Mouse (Mus musculus) right cerebral cortex, postnatal 14 days (tissue): Measurements from ENCODE around the gene Smarcb1.
"Not testable (repeated sequence)": the region's sequence is repeated elsewhere in the genome, so short reads cannot be mapped to it uniquely, and the experiment has no call there.

Experiments
- DNase-seq: peaks from one replicate; pipeline ENCODE4 v3.0.0; 2022

Gene Smarcb1

DNA sequence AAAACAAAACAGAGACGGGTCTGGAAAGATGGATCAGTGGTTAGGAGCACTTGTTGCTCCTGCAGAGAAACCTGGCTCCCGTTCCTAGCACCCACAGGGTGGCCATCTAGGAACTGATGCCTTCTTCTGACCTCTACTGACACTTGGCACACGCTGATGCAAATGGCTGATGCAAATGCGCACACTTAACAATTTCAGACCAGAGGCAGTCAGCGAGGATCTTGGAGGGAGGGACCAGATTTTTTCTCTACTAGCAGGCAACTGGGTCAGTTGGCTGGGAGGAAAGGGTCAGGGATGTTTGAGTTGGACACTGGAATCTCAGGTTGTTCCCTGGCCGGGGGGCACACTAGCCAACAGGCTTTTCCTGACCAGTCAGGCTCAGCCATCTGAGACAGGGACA, 11.5 kb upstream of the Smarcb1 start, which contains the start of gene Chchd10:
Chchd10 (plus strand) TSS at position 240 of the 400 bp plus-strand sequence.
- no peak for DNase-seq

DNA sequence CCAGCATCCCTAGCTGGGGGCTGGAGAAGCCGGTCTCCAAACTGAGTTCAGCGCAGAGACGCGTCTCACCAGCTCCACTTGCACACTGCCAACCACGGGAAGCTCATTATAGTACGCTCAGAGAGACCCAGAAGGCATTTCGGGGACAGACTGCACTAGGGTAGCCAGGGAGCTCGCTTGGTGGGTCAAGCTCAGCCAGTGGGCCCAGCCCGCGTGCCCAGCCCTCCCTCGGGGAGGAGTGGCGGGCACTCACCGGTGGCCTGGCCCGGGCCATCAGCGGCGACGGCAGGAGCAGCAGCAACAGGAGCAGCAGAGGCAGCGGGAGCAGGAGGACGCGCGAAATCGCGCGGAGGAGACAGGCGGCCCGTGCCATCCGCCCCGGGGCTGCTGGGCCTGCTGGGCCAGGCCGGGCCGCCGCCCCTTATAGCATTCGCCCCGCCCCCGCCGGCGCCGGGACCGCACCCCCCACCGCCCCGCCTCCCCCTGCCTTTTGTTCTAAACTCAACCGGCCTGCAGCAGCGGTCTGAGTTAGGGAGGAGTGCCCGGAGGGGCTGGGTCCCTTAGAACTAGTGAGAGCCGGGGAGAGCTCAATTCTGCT, 10.8 kb upstream of the Smarcb1 start:
- no peak for DNase-seq

DNA sequence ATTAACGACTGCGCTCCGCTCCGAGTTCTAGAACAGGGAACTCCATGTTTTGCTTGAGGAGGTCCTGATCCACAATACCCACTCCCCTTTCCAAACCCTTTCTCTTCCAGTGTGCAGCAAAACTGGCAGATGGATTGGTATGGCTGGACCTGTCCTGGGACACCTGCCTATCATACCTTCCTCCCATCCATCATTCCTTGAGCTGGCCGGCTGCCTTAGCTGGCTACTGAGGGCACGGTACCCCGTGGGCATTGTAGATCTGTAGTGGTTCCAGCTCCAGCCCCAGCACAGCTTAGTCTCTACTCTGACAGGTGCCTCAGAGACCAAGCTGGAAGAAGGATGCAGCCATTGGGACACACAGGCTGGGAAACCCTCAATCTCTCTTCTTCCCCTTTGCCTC, 9.9 kb upstream of the Smarcb1 start:
- no peak for DNase-seq

DNA sequence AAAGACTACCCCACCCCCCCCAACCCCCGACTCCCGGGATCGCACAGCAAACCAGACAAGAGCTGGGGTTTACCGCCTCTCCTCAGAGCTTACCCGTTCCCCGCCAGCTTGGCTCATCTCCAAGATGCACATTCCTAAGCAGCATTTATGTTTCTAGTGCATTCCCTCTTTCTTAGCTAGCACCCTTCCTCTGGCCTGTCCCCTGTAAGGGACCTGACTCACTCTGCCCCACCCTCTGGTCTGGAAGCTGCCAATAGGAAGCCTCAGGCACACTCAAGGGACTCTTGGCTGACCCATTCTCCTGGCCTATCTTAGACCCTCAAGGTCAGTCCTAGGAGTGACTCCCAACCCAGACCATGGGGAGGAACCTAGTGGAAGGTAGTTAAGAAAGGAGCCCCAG, 8.9 kb upstream of the Smarcb1 start:
- peak; percentile 43 for DNase-seq

DNA sequence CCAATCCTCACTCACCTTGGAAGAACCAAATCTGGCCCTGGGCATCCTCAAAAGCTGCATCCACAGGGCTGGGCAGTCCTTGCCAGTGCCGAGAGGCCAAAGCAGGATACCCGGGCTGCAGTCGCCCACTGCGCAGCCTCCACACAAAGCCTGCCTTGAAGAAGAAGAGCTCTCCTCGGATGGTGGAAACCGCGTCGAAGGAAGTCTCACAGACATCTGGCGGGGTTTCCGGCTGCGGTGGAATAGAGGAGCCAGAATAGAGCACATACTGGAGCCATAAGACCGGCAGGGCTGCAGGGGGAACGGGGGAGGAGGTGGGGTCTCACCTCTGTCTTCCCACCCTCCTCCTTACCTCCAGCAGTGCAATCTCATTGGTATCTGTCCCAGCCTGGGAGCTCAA, 5.0 kb upstream of the Smarcb1 start:
- DNase-seq = no peak

DNA sequence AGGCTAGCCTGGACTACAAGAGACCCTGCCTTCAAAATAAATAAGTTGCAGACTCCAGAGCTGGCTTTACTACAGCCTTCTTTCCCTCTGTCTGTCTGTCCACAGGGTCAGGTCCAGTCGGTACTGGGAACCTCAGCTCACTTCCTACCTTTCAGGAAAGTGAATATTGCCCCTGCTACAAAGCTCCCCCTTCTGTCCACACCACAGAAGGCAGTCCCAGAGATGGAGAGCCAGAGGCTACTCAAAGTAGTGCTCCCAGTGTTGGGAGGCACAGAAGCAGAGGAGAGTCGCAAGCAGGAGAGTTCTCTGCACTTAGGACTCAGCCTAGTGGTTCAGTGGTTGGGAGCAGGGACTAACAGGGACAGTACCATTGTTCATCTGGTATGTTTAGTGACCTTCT, 2.9 kb upstream of the Smarcb1 start:
- no peak for DNase-seq

DNA sequence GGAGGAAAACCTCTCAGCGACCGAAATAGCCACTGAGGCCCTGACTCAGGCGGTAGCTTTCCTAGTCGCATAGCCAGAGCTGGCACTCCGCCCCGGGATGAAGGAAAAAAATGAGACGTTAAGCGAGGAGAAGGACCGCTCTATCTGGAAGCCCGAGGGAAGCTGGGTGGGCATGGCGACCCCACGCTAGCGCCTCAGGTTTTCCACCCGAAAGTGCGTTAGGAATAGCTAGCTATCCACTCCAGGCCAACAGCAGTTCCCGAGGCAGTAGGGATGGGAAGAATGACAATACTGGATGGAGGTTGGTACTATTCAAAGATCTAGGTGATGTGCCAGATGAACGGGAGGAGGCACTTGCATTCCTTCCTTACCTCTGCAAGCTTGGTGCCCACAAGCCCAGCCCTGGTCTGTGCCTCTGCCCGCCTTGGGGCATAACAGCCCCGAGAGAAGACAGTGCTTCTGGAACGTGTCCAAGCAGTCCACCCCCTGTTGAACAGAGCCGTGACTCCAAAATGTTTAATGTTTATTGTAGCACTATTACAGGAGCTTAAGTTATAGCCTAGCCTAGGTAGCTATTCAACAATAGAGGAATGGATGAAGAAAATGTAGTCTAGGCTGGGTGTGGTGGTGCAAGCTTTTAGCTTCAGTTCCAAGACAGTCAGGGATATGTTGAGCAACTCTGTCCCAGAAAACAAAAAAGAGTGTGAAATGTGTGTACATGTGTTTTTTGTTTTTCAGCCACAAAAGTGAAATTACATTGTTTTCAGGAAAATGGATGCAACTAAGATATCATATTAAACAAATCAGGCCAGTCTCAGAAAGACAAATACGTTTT, 526 bp upstream of the Smarcb1 start:
- peak; percentile 37 for DNase-seq

DNA sequence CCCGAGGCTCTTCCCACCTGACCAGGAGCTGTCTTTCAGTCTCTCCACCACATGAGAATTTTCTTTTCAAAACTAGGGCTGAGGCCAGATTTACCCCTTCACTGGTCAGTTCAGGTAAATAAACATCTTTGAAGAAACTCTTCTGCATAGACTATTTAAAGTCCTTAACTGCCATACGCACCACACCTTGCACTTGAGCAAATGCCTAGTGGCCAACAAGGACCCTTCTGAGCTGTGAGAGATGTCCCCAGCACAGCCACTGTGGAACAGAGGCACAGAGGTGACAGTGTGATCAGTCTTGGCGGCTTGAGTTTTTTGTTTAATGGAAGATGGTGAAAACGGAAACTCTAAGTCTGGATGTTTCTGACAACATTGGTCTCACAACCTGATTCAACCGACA, 2.4 kb downstream of the Smarcb1 start:
- no peak for DNase-seq

DNA sequence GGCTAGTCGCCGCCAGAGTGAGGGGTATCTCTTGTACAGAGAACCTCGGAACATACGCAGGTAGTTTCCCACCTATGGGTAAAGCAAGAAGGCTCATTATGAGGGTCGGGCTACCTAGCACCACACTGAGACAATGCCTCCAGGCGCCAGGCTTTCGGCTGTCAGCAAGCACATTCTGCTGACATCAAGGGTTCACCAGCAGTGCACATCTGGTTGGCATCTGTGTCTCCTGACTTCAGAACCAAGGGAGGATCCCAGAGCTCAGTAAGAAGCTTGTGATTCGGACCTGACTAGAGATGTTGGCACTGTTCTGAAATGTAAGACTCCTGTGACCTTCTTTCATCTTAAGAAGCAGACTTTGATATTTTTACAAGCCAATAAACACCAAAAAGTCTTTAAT, 4.6 kb downstream of the Smarcb1 start:
- no peak for DNase-seq

DNA sequence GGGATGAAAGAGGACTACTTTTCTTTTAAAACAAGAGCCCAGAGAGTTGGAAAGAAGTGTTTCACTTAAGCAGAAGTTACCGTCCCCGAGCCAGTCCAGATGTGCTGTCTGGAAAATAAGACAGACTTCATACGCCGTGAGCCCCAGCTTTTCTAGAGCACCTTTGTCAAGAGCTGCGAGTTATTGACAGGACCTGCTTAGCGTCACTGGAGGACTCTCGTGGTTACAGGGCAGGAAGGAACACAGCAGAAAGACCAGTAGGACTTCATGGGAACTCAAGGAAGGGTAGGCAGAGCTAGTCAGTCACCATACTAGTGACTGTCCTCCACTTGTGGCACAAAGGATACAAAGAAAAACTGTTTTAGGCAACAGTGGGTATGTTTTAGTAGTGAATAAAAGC, 5.9 kb downstream of the Smarcb1 start:
- no peak for DNase-seq

DNA sequence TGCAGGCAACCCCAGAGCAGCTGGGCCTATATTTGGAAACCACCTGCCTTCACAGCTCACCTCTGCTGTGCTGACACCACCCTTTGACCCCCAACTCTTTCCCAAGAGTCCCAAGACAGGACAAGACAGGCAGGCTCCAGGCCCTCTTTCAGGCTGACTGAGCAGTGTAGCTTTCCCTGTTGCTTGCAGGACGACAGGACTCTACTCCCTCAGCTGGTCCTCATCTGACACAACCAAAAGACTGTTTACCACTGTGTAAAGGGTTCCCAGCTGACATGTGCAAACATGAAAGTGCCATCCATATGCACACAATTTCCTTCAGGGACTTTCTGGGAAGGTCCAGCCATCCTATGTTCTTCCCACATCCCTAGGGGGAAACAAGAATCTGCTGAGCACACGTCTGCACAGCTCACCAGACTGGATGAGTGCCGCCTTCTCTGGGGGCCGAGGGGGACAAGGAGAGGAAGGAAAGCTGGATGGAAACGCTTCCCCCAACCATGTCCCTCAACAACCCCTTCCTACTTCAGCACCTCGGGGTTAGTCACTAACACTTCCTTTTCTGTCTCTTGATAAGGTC, 8.3 kb downstream of the Smarcb1 start:
- no peak for DNase-seq

DNA sequence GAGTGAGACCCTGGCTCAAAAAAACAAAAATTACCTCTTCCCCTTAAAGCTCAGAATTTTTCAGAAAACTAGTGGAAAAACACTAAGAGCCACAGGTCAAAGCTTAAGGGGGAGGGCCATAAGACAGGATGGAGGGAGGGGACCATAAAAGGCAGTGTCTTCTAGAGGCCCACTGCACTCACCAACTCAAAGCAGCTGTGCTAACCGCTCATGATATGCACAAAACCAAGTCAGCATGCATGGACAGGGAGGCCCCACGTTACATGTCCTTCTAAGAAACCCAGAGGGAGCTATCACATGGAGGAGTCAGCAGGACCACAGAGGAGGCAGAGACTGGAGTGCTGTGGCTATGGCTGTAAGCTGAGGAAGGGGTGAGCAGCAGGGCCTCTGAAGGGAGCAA, 10.7 kb downstream of the Smarcb1 start:
- DNase-seq = no peak

DNA sequence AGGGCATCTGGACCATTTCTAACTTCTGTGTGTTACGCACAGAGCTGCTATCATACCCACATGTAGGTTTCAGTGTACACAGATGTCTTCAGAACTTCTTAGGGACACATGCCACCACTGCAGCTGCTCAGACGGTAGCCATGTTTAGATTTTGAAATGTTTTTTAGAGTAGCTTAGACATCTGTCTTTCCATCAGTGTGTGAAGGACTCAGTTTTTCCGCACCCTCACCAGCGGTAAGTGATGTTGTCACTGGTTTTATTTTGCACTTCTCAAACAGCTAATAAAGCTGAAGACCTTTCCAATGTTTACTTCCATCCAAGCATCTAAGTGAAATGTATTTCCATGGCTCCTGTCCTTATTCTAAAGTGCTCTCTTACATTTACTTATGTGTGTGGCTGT, 14.5 kb downstream of the Smarcb1 start:
- no peak for DNase-seq

DNA sequence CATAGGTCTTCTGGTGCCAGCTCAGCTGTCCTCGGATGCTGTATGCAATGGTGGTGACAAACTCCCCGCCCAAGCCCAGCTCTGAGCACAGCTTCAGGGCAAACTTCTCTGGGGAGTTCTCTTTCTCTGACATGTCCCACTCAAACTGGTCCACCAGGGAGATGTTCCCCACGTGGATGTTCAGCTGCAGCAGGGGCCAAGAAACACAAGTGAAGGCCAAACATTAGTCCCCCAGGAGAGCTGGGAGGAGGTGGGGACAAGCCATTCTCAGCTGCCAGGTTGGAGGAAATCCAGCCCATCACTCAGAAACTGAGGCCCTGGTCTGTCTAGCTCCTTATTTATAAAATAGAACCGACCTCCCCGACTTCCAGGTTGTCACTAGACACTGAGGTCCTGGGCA, 17.0 kb downstream of the Smarcb1 start:
- no peak for DNase-seq

DNA sequence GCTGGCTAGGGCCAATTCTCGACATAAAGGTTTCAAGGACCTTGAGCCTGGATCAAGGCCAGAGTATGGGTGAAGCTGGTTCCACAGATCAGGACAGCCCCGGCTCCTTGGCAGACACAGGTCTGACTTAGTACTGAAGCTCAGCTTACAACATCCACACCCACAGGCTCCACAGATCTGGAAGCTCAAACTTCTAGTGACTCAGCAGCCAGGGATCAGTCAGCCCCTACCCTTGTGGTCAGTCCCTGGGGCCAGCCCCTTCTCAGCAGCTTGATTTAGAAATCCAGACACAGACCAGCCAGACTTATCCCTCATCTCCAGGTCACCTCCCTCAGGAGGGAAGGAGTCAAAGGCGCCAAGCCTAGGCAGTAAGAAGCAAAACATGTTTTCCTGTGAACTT, 22.6 kb downstream of the Smarcb1 start:
- no peak for DNase-seq

DNA sequence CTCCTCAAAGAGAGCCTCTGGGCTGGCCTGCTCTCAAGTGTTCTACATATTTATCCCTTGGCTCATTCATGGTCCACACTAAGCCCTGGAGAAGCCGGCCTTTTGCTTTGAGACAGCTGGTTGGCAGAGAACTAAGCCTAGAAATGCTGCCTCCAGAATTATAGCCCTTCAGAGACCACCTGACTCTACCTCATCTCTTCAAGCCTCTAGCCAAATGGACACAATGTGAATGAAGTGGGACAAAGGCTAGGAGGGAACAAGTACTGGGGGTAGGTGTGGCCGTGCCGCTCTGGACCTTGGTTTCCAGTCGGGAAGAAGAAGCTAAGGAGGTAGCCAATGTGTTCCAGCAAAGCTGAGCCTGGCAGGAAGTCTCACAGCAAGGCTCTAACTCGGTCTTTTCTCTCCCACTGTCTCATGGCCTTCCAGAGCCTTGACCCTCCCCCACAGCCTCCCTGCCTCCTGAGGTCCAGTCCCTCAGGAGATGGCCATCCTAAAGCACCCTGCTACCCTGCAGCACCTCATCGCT, 23.3 kb downstream of the Smarcb1 start:
- DNase-seq = no peak

DNA sequence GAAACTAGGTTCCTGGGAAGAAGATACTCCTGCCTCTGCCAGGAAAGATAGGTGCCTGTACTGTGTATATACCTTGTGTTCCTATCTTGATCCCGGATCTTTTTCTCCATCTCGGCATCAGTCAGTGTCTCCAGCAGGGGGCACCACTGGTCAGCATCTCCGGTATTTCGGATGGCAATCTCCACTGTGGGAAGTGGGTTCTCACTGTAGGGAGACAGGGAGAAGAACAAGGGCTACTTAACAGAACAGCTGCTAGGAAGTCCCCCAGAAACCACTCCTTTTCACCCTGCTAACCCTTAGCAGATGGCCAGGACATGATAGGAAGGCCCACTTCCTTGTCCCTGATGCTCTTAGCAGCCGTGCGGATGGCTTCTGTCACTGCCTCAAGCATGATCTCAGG, 24.0 kb downstream of the Smarcb1 start:
- DNase-seq = peak; percentile 86

DNA sequence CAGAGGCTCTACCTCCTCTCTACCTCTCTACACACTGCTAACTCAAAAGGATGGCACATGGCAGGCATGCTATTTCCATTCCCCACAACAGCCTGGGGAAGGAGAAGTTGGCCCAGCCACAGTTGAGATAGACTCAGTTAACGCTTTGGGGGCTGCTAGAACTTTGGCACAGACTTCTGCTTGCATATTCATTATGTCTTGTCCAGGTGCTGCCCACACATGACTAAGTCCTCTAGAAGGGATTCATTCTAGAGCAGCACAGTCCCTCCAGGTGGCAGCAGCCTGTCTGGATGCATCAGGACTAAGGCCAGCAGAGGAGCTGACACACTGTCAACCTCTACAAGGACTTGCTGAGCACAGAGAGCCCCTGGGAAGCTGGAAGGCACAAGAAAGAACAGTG, 25.2 kb downstream of the Smarcb1 start:
- no peak for DNase-seq

DNA sequence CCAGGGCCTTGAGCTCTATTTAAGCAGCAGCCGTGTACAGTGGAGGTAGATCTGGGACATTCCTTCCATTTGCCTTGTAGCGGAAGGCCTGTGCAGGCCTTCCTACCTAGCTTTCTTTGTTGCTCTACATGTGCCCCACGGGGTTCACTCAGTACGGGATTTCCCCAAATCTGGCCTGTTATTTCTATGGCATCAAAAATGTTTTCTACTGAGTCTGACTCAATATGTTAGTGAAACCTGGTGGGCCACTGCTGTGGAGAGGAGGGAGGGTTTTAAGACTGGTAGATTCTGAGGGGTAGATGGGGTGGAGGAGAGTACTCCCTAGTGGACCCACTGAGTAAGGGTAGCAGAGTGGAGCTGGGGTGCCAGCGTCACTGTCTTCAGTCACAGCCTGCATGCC, 25.7 kb downstream of the Smarcb1 start:
- no peak for DNase-seq

DNA sequence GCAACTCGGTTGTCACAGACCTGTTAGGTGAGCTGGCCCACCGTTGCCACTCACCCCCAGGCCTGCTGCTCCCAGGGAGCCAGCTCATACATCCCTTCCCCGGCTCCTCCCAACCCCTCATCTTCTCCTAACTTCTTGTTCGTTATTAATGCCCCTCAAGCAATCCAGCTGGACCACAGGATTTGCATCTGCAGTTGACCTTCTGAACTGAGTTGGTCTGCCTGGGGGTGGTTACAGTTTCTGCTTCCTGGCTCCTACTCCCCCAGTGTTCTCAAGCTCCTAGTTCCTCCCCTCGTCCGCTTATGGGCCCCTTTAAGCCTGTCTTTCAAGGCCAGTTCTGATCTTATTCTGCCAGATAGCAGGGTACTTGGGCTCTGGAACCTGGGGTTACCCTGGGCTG, 26.8 kb downstream of the Smarcb1 start:
- DNase-seq = no peak

DNA sequence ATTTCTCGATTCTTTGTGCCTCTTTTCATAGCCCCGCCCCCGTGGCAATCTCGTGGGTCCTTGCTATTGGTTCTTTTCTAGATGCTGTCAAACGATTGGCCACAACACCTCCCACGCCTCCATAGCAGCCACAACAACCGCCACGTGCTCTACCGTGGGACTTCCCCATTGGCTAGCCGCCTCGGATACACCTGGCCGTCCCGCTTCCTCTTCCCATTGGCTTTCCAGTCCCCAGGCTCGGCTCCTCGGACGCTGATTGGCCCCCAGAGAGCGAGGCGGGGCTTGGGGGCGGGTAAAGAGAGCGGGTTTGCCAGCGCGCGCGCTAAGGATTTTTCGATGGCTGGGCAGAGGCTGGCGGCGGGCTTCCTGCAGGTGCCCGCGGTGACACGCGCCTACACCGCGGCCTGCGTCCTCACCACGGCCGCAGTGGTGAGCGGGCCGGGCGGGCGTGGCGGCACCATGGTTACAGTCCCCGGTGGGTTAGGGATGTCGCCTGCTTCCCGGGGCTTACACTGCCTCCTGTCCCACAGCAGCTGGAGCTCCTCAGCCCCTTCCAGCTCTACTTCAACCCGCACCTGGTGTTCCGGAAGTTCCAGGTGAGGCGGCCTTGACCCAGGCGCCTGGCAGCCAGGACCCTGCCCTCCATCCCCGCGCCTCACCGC, 28.2 kb downstream of the Smarcb1 start, which contains the start of gene Derl3:
Derl3 (plus strand) TSS at position 325 of the 662 bp plus-strand sequence.
- DNase-seq = peak; percentile 94

DNA sequence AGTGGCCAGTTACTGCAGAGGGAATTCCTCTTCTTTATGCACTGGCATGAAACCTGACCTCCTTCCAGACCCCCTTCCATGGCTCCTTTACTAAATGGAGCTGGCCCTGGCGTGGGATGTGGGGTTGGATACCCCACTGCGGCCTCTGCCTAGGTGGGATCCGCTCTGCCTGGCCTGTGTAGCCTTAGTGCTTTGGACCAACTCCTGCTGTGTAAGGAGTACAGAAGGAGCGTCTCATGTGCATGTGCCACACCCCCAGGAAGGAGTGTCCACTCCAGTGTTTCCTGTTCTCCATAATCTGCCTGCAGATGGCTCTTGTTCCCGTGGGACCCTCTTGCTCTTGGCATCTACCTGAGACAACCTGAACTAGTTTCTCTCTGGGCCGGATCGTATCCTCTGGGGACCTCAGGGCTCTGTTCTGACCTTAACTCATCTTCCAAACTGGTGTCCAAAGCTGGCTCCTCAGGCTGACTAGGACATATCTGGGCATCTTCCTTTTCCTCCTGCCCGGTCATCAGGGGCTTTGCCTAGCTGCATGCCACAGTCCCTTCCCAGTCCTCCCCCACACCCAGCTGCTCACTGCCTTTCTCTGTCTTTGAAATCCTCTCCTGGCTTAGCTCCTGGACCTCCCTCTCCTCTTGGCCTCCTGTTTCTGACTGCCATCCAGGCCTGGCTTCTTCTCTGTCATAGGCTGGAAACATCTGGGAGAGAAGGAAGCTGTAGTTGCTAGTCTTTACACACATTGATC, 31.8 kb downstream of the Smarcb1 start:
- DNase-seq = no peak

DNA sequence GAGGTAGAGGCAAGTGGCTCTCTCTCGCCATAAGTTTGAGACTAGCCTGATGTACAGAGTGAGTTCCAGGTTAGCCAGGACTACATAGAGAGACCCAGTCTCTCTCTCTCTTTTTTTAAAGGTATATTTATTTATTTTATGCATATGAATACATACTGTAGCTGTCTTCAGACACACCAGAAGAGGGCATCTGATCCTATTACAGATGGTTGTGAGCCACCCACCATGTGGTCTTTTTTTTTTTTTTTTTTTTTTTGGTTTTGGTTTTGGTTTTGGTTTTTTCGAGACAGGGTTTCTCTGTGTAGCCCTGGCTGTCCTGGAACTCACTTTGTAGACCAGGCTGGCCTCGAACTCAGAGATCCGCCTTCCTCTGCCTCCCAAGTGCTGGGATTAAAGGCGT, 33.9 kb downstream of the Smarcb1 start:
- DNase-seq = not testable (repeated sequence)
